Mouse (Mus musculus): Measurements from ENCODE around the gene N6amt1. TPM values are rescaled to one million over a fixed set of nuclear protein-coding genes. Genes with fewer than 3 reads are reported as not detected.

Gene N6amt1
- polyA plus RNA-seq (2014; fragmentation: Nextera tagmentation; extraction: Ambion mirVana): 18.7 and 19.5 TPM in 2 replicates

DNA sequence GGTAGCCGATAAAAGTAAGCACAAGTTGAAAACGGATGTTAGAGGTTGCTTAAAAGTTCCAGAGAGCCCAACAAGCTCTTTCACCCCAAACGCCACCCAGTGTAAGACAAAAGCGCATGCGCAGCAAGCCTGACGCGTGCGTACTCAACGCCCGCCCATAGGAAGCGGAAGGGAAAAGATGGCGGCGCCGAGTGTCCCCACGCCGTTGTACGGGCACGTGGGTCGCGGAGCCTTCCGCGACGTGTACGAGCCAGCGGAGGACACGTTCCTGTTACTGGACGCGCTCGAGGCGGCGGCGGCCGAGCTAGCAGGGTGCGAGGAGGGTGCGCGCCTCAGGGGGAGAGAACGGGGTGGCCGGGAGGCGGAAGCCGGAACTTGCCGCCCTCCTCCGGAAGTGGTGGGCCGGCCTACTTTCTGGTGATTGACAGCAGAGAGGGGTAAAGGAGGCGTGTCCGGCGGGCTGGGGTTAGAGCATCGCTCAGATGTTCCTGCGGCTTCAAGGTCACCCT, at the start of gene N6amt1:
N6amt1 (plus strand) TSS at position 111 of the 509 bp plus-strand sequence.
- under 1% methylated on average over 48 of the region's 48 CpGs for WGBS
- DNase-seq: peak; percentile 99
- H3K27ac ChIP-seq (replicated peaks; ENCODE audit: low read depth, low read length): peak within 1 kb of the TSS; percentile 95
- peak within 1 kb of the TSS; percentile 73 for H3K4me3 ChIP-seq (replicated peaks; ENCODE audit: low read depth, low read length)
- peaks cover 20% of the 10 kb centered on the region for H3K36me3 ChIP-seq (ENCODE audit: control insufficient read depth, insufficient read depth, low read length)
- peaks cover 5% of the 10 kb centered on the region; the same call in 1 of the 2 replicates for H3K9me3 ChIP-seq (ENCODE audit: control insufficient read depth, low read length)
- peak; percentile 98 for ATAC-seq (ENCODE audit: low FRiP score, low TSS enrichment)
- H3K4me2 ChIP-seq (ENCODE audit: low read length): peak within 1 kb of the TSS; percentile 53
- peak within 1 kb of the TSS; percentile 68 for H3K9ac ChIP-seq (replicated peaks; ENCODE audit: low read length)
- H3K4me1 ChIP-seq (ENCODE audit: control insufficient read depth, insufficient read depth, low read length): 0 out of 2 replicates have a peak, but pooled peaks cover 4% of the 10 kb centered on the region
- no peaks in the 10 kb centered on the region for H3K27me3 ChIP-seq (ENCODE audit: control insufficient read depth, insufficient read depth, low read length)

DNA sequence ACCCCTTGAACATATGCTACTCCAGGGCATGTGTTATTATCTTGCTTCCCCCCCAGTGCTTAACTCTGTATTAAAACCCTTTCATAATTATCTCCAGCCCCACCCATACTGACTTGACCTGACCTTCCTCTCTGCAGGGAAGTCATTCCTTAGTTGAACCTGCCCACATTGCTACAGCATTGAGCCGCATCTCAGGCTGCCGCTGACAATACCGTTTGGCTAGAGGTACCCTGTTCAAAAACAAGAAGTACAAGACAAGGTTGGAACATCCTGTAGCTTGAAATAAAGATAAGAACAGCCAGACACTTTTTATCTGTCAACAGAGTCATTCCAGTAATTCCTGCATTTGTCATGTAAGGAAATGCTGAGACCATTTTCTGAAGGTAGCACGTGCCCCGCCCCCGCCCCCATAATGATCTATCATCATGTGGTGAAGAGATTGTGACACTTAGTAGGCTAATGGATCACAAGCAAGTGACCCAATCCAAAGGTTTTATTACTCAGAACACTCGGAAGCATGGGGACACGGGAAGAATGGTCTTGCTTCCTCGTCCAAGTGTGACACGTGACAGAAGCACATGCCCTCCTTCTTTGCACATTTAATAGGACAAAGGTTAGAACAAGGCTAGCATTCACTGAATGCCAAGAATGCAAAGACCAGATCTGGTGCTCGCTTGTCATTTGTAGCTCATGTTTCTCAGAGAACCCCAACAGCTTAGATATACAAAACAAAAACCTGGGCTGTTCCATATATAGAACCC, 48.6 kb upstream of the N6amt1 start:
- WGBS: 88% methylated on average over 11 of the region's 11 CpGs

DNA sequence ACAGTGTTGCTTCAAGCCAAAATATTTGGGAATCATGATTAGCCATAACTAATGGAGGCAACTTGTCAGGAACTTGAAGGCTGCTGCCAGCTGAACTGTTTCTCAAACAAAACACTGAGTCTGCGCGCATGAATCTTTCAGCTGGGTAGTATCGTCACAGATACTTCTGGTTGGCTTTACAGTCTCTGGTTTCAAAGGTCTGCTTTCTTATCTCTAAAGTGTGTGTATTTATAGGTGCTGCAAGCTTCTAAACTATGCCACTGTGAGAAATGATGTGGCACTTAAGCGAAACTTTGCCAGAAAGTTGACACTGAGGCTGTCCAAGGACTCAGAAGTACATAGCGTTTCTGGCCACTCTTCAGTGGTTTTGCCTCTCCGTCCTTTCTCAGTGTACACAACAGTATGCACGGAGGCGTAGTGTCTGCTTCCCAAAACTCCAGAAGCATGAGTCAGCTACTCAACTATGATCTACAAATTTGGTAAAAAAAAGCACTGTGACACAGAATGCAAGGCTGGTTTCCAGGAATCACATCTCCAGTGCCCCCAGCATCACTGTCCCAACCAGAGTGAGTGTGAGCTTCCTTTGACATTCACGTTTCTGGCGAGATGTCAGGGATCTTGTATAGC, 46.8 kb upstream of the N6amt1 start:
- ATAC-seq (ENCODE audit: low FRiP score, low TSS enrichment) (no peak), DNase-seq (no peak)
- Histone ChIP-seq H3K9me3 (ENCODE audit: control insufficient read depth, low read length) (no peaks in the 10 kb centered on the region), H3K27me3 (ENCODE audit: control insufficient read depth, insufficient read depth, low read length) (no peaks in the 10 kb centered on the region), H3K27ac (replicated peaks; ENCODE audit: low read depth, low read length) (no peak overlapping the region), H3K4me1 (ENCODE audit: control insufficient read depth, insufficient read depth, low read length) (no peaks in the 10 kb centered on the region), H3K4me3 (replicated peaks; ENCODE audit: low read depth, low read length) (no peak overlapping the region), H3K9ac (replicated peaks; ENCODE audit: low read length) (no peak overlapping the region), H3K36me3 (ENCODE audit: control insufficient read depth, insufficient read depth, low read length) (no peaks in the 10 kb centered on the region), H3K4me2 (ENCODE audit: low read length) (no peak overlapping the region)
- WGBS: 88% methylated on average over 10 of the region's 10 CpGs

More for the DNA sequence above, 48.6 kb upstream of the N6amt1 start:
- H3K27ac ChIP-seq (replicated peaks; ENCODE audit: low read depth, low read length): no peak overlapping the region
- no peak overlapping the region for H3K9ac ChIP-seq (replicated peaks; ENCODE audit: low read length)
- no peaks in the 10 kb centered on the region for H3K9me3 ChIP-seq (ENCODE audit: control insufficient read depth, low read length)
- DNase-seq: no peak
- no peaks in the 10 kb centered on the region for H3K4me1 ChIP-seq (ENCODE audit: control insufficient read depth, insufficient read depth, low read length)
- no peak for ATAC-seq (ENCODE audit: low FRiP score, low TSS enrichment)
- no peak overlapping the region for H3K4me3 ChIP-seq (replicated peaks; ENCODE audit: low read depth, low read length)
- H3K4me2 ChIP-seq (ENCODE audit: low read length): no peak overlapping the region
- H3K27me3 ChIP-seq (ENCODE audit: control insufficient read depth, insufficient read depth, low read length): no peaks in the 10 kb centered on the region
- H3K36me3 ChIP-seq (ENCODE audit: control insufficient read depth, insufficient read depth, low read length): no peaks in the 10 kb centered on the region

GRCm38 (mm10) chr16:87310659-87311058, 43.3 kb upstream of the N6amt1 start:
- no peaks in the 10 kb centered on the region for H3K4me1 ChIP-seq (ENCODE audit: control insufficient read depth, insufficient read depth, low read length)
- DNase-seq (no peak), ATAC-seq (ENCODE audit: low FRiP score, low TSS enrichment) (no peak)
- no peaks in the 10 kb centered on the region for H3K9me3 ChIP-seq (ENCODE audit: control insufficient read depth, low read length)
- H3K9ac ChIP-seq (replicated peaks; ENCODE audit: low read length): no peak overlapping the region
- H3K4me2 ChIP-seq (ENCODE audit: low read length): no peak overlapping the region
- no peaks in the 10 kb centered on the region for H3K36me3 ChIP-seq (ENCODE audit: control insufficient read depth, insufficient read depth, low read length)
- no peak overlapping the region for H3K4me3 ChIP-seq (replicated peaks; ENCODE audit: low read depth, low read length)
- no peaks in the 10 kb centered on the region for H3K27me3 ChIP-seq (ENCODE audit: control insufficient read depth, insufficient read depth, low read length)
- WGBS: 92% methylated on average over 4 of the region's 4 CpGs
- no peak overlapping the region for H3K27ac ChIP-seq (replicated peaks; ENCODE audit: low read depth, low read length)

DNA sequence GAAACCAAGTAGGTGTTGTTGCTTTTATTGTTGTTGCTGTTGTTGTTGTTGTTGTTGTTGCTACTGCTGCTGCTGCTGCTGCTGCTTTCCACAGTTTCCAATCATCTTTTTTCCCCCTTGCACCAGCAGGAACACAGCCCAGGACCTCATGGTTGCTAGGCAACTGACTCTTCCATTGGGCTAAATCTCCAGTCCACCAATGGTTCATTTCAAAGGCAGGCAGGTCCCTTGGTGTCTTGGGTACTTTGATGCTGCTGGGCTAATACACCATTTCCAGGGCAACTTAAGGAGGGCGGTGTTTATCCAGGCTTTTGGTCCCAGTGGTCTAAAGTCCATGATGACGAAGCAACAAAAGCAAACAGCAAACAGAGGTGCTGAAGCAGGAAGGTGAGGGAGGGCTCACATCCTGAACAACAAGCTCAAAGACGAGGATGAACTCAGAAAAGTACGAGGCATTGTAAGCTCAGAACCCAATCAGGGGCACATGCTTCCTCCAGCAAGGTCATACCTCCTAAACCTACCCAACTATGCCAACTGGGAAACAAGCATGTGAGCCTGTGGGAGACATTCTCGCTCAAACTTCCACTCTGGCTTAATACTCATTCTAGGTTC, 35.7 kb upstream of the N6amt1 start:
- peak; percentile 64 for ATAC-seq (ENCODE audit: low FRiP score, low TSS enrichment)
- Histone ChIP-seq H3K4me1 (ENCODE audit: control insufficient read depth, insufficient read depth, low read length) (peaks cover 15% of the 10 kb centered on the region), H3K36me3 (ENCODE audit: control insufficient read depth, insufficient read depth, low read length) (no peaks in the 10 kb centered on the region), H3K4me3 (replicated peaks; ENCODE audit: low read depth, low read length) (no peak overlapping the region), H3K27ac (replicated peaks; ENCODE audit: low read depth, low read length) (no peak overlapping the region), H3K27me3 (ENCODE audit: control insufficient read depth, insufficient read depth, low read length) (no peaks in the 10 kb centered on the region), H3K9ac (replicated peaks; ENCODE audit: low read length) (no peak overlapping the region), H3K9me3 (ENCODE audit: control insufficient read depth, low read length) (no peaks in the 10 kb centered on the region), H3K4me2 (ENCODE audit: low read length) (no peak overlapping the region)
- WGBS: 23% methylated on average over 5 of the region's 5 CpGs
- peak; percentile 70 for DNase-seq

DNA sequence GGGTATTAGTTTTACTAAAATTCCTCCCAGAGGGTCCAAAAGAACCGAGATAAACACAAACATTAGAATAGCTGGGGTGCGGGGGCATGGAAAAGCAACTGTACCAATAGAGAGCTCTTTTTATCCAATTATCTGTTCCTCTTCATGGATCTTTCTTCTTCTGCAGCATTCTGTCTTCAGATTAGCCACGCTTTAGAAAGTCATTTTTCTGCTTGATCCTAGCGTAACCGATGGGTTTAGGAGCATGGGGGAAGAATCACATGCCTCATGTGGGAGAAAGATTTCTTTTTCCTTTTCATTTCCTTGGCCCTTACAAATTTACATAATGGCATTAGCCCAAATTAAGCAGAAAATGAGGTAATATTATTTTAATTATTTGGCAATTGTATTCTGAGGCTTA, 35.0 kb upstream of the N6amt1 start:
- Histone ChIP-seq H3K4me3 (replicated peaks; ENCODE audit: low read depth, low read length) (no peak overlapping the region), H3K9me3 (ENCODE audit: control insufficient read depth, low read length) (no peaks in the 10 kb centered on the region), H3K4me2 (ENCODE audit: low read length) (no peak overlapping the region), H3K27ac (replicated peaks; ENCODE audit: low read depth, low read length) (no peak overlapping the region), H3K36me3 (ENCODE audit: control insufficient read depth, insufficient read depth, low read length) (no peaks in the 10 kb centered on the region), H3K9ac (replicated peaks; ENCODE audit: low read length) (no peak overlapping the region), H3K4me1 (ENCODE audit: control insufficient read depth, insufficient read depth, low read length) (peaks cover 15% of the 10 kb centered on the region), H3K27me3 (ENCODE audit: control insufficient read depth, insufficient read depth, low read length) (no peaks in the 10 kb centered on the region)
- 22% methylated on average over 5 of the region's 5 CpGs for WGBS
- DNase-seq: peak; percentile 53
- peak; percentile 60; the same call in 1 of the 2 replicates for ATAC-seq (ENCODE audit: low FRiP score, low TSS enrichment)

DNA sequence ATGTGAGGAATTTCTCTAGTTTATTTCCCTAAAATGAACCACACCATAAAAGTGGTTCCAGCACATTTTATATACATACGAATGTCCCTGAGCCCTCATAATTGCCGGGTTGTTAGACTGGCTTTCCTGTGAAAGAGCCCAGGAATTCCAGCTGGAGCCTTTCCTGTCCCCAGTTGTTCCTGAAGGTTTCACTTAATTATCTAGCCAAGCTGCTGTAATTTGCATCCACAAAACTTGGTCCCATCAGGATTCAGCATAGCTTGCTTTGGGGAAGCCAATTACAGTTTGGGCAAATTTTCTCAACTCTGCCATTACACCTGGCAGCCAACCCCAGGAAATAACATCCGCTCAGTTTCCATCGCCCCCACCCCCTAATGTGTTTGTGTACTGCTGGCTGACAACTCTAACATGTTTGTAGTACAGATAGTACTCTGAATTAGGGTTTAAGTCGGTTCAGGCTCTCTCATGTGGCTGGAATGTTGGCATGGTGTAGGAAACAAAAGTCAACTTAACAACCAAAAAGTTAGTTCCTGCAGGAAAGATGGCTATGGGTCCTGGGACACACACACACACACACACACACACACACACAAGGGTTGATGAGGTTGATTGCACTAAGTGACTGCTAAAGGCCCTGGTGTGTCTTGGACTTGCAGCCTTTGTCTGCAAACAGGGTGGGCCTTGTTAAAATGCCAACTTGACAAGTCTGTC, 34.3 kb upstream of the N6amt1 start:
- no peak for ATAC-seq (ENCODE audit: low FRiP score, low TSS enrichment)
- H3K27me3 ChIP-seq (ENCODE audit: control insufficient read depth, insufficient read depth, low read length): no peaks in the 10 kb centered on the region
- no peaks in the 10 kb centered on the region for H3K9me3 ChIP-seq (ENCODE audit: control insufficient read depth, low read length)
- H3K36me3 ChIP-seq (ENCODE audit: control insufficient read depth, insufficient read depth, low read length): no peaks in the 10 kb centered on the region
- no peak overlapping the region for H3K27ac ChIP-seq (replicated peaks; ENCODE audit: low read depth, low read length)
- H3K4me3 ChIP-seq (replicated peaks; ENCODE audit: low read depth, low read length): no peak overlapping the region
- WGBS: 39% methylated on average over 5 of the region's 5 CpGs
- peak; percentile 45 for DNase-seq
- no peak overlapping the region for H3K9ac ChIP-seq (replicated peaks; ENCODE audit: low read length)
- H3K4me1 ChIP-seq (ENCODE audit: control insufficient read depth, insufficient read depth, low read length): peaks cover 15% of the 10 kb centered on the region
- no peak overlapping the region for H3K4me2 ChIP-seq (ENCODE audit: low read length)

GRCm38 (mm10) chr16:87320252-87320555, 33.8 kb upstream of the N6amt1 start:
- H3K27ac ChIP-seq (replicated peaks; ENCODE audit: low read depth, low read length): no peak overlapping the region
- H3K4me3 ChIP-seq (replicated peaks; ENCODE audit: low read depth, low read length): no peak overlapping the region
- ATAC-seq (ENCODE audit: low FRiP score, low TSS enrichment): no peak
- no peaks in the 10 kb centered on the region for H3K9me3 ChIP-seq (ENCODE audit: control insufficient read depth, low read length)
- peaks cover 15% of the 10 kb centered on the region for H3K4me1 ChIP-seq (ENCODE audit: control insufficient read depth, insufficient read depth, low read length)
- no peaks in the 10 kb centered on the region for H3K27me3 ChIP-seq (ENCODE audit: control insufficient read depth, insufficient read depth, low read length)
- no peak overlapping the region for H3K4me2 ChIP-seq (ENCODE audit: low read length)
- no peak for DNase-seq
- no peak overlapping the region for H3K9ac ChIP-seq (replicated peaks; ENCODE audit: low read length)
- WGBS: 25% methylated on average over 2 of the region's 2 CpGs
- H3K36me3 ChIP-seq (ENCODE audit: control insufficient read depth, insufficient read depth, low read length): no peaks in the 10 kb centered on the region
